Mouse (Mus musculus): ENCODE data around the gene Hoxd3. TPM values are rescaled to one million over a fixed set of nuclear protein-coding genes. Genes with fewer than 3 reads are reported as not detected.

Gene Hoxd3
- total RNA-seq, 2 experiments from 2014 or later, result not detected

DNA sequence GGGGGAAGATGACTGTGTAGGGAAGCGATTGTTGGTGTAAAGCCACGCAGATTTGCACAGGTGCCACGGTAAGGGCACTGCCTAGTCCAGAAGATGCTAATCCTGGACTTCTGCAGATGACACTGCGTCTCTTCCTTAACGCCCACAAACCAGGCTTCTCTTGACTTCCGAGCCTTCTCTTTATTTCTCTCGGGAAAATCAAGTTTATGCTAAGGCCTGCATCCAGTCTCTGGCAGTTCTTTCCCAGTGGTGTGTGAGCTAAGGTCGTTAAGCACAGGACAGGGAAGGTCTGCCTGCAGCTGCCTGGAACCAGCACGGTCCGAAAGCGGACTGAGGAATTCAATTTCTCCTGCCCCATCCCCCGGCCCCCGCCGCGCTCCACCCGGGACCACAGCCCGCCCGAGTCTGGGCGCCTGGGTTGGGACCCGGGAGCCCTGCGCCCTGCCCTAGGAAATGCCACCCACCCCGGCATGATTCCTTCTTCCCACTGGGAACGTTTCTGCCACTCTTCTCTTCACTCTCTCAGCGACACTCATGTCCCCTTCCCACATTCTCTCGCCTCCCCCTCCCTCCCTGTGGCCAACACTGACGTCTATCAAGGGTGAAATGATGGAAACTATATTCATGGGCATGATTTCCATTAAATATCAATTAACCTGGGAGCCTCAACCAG lies 7.9 kb upstream of the Hoxd3 start:
- no peak for ATAC-seq (replicated peaks; ENCODE audit: poor library complexity, severe bottlenecking)

DNA sequence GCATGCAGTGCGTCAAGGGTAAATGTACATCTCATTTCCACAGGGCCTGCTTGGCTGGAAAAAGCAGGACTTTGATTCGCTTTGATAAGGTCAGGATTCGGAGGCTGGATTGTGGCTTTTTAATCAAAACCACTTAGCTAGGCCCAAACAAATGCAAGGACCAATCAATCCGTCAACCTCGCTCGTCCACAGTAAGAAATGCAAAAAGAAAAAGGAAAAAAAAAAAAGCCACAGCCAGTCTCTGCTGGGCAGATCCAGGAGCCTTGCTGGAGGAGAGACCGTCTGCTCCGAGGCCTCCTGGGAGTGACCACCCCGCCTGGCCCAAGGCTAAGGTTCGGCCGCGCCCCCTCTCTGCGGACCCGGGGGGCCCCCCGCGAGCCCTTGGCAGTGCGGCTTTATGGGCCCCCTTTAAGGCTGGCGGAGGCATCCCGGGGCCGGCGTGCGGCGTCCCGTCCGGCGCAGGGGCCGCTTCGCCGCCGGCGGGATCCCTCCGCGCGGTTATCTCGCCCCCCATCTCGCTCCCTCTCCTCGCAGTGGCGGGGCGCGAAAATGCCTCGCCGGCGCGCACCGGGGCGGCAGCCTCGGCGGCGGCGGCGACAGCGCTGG lies 7.2 kb upstream of the Hoxd3 start, which contains the start of gene Hoxd8:
TSS of gene Hoxd8 (plus strand) at position 223 of the 606 bp plus-strand sequence.
- ATAC-seq (replicated peaks; ENCODE audit: poor library complexity, severe bottlenecking), result no peak

GRCm38 (mm10) chr2:74704999-74705466 lies 6.7 kb upstream of the Hoxd3 start:
- ATAC-seq (replicated peaks; ENCODE audit: poor library complexity, severe bottlenecking), result peak; percentile 26; the same call in 1 of the 2 replicates

DNA sequence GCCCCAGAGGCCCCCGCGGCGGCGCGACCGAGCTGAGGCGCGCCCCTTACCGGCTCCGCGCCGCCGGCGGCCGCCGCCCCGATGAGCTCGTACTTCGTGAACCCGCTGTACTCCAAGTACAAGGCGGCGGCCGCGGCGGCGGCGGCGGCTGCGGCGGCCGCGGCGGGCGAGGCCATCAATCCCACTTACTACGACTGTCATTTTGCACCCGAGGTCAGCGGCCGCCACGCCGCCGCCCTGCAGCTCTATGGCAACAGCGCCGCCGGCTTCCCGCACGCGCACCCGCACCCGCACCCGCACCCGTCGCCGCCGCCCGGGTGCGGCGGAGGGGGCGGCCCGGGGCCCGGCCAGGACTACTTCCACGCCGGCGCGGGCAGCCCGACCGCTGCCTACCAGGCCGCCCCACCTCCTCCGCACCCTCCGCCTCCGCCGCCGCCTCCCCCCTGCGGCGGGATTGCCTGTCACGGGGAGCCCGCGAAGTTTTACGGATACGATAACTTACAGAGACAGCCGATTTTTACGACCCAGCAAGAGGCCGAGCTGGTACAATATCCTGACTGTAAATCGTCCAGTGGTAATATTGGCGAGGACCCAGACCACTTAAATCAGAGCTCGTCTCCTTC lies 6.1 kb upstream of the Hoxd3 start:
- ATAC-seq (replicated peaks; ENCODE audit: poor library complexity, severe bottlenecking), result peak; percentile 29; the same call in 1 of the 2 replicates

- ATAC-seq (replicated peaks; ENCODE audit: poor library complexity, severe bottlenecking), result no peak
These were observed 5.2 kb upstream of the Hoxd3 start for GRCm38 (mm10) chr2:74706393-74706960.

DNA sequence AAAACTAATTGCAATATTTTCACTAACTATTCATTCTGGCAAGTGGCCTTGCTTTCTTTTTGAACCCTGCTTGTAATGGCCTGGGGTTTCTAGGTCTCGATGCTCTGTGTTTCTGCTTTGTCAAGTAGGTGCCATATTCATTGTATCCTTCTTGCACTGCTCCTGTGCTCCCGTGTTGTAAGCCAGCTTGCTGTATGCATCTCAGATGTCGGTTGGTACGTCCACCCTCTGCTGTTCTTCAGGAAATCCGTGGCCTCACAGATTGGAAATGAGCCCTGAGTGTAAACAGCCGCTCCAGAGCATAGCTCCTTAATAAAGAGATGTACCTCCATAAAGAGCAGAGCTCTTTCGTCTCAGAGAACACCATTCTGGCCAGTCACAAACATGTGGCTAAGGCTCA lies 4.1 kb upstream of the Hoxd3 start:
- no peak for ATAC-seq (replicated peaks; ENCODE audit: poor library complexity, severe bottlenecking)

DNA sequence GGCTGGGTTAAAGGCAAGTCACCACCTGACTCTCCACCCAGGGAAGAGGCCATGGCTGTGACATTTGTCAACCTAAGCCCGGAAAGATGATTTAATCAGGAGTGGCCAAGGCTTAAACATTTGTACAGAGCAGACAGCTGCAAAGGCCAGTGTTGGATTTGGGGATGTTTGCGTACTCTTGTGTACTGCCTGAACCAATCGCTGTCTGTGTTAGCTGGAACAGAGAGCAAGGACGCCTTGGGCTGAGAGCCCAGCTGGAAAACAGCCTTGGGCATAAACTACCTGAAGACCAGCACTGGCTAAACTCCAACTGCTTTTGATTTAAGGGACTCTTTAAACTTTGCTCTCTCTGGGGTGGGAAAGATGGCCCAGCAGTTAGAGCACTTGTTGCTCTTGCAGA lies 3.1 kb upstream of the Hoxd3 start:
- no peak for ATAC-seq (replicated peaks; ENCODE audit: poor library complexity, severe bottlenecking)

GRCm38 (mm10) chr2:74709465-74710419 lies 2.0 kb upstream of the Hoxd3 start:
- no peak for ATAC-seq (replicated peaks; ENCODE audit: poor library complexity, severe bottlenecking)

DNA sequence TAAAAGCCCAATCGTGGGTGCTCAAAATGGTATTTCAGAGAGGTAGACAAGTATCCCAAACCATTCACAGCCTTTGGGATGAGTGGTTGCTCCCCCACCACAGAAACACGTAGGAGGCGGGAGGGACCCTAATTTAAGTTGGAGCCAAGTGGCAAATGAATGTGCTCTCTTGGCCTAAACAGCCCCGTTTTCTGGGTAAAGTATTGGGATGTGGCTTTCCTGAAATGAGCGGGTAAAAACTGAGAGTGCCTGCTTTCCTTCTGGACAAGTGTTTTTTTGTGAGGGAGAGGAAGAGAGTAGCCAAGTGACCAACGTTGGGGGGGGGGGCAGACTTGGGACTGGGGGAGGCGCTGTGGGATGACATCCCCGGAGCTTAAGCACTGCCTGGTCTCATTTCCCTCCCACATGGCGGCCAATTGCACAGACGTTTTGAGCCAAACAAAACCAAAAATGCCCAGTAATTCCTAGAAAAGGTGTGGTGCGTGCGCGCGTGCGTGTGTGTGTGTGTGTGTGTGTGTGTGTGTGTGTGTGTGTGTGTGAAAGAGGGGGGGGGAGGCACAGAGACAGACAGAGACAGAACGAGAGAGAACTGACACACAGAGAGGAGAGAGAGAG lies 691 bp upstream of the Hoxd3 start:
- ATAC-seq (replicated peaks; ENCODE audit: poor library complexity, severe bottlenecking), result no peak

GRCm38 (mm10) chr2:74713239-74714150 lies 1.8 kb downstream of the Hoxd3 start:
- no peak for ATAC-seq (replicated peaks; ENCODE audit: poor library complexity, severe bottlenecking)

- ATAC-seq (replicated peaks; ENCODE audit: poor library complexity, severe bottlenecking), result no peak
These were observed 2.5 kb downstream of the Hoxd3 start for GRCm38 (mm10) chr2:74714156-74714789.

- no peak for ATAC-seq (replicated peaks; ENCODE audit: poor library complexity, severe bottlenecking)
These were observed 3.2 kb downstream of the Hoxd3 start for GRCm38 (mm10) chr2:74714881-74715280.

DNA sequence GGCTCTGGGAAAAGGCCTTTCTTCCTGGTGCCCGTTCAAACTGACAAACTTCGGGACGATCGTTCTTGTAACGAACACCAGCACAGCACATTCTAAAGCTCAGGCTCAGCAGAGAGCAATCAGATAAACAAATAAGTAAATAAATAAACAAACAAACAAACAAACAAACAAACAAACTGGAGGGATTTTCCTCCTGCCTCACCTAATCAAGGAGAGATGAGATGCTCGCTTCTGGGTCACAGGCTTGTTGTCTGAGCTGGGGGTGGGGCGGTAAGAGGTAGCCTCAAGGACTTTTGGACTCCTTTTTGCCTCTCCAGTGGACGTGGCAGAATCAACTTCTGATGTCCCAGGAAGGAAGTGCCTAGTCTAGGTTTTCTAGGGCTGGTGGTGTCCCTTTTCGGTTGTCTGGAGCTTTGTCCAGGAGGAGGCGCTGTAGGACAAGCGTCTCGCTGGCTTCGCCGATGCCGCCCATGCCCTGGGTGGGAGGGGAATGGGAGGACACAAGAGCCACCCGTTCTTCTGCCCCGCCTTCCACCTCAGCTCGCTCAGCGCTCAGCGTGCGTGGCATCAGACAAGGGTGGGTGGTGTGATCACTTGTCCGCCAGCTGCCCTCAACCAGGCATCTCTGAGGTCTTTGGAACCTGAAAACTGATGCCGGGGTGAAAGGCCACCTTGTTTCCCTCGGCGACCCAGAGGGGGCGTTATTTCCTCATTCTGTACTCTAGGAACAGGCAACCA lies 3.9 kb downstream of the Hoxd3 start:
- ATAC-seq (replicated peaks; ENCODE audit: poor library complexity, severe bottlenecking), result peak; percentile 94

DNA sequence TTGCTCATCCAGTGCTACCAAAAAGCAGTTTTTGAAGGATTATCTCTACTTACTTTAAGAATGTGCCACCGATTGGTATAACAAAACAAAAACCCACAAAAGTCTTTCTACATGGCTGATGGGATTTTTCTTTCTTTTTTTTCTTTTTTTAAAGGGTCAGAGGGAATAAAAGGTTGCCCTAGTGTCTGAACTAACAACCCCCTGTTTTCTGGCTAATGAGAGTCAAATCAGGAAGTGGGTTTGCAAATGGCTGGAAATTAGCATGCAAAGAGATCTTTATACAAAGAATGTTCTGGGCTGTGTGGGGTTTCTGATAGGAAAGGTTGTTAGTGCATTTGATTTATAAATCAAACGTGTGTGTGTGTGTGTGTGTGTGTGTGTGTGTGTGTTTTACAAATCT lies 8.7 kb downstream of the Hoxd3 start:
- ATAC-seq (replicated peaks; ENCODE audit: poor library complexity, severe bottlenecking), result no peak

GRCm38 (mm10) chr2:74720955-74721491 lies 9.3 kb downstream of the Hoxd3 start:
- ATAC-seq (replicated peaks; ENCODE audit: poor library complexity, severe bottlenecking), result no peak

DNA sequence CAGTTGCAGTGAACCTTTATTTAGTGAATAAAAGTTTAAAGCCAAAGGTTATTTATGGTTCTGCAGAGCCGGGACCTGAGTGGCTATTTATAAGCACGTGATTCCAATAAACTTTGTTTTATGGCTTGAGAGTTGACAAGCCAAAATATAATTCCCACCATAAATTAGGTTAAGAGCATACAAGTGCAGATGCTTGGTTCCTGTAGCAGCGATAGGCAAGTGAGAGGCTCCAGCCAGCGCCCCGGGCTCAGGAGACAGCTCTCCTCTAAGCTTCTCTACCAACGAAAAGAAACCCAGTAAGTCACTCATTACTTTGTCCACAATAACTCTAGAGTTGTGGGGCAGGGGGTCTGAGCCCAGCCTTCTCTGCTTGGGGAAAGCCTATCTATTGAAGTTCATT lies 10.2 kb downstream of the Hoxd3 start:
- no peak for ATAC-seq (replicated peaks; ENCODE audit: poor library complexity, severe bottlenecking)

GRCm38 (mm10) chr2:74722949-74723348 lies 11.2 kb downstream of the Hoxd3 start:
- ATAC-seq (replicated peaks; ENCODE audit: poor library complexity, severe bottlenecking), result no peak
